Mouse (Mus musculus) layer of hippocampus, postnatal 10 days (tissue): ENCODE data around the gene C130026I21Rik. TPM values are rescaled to one million over a fixed set of nuclear protein-coding genes. Genes with fewer than 3 reads are reported as not detected.
"Not testable (repeated sequence)": the region's sequence is repeated elsewhere in the genome, so short reads cannot be mapped to it uniquely, and the experiment has no call there.

Source experiments
- DNase-seq, 2 experiments: peaks; one replicate each; pipeline ENCODE4 v3.0.0; 2021; ENCODE audit warnings: low spot score in 2 of 2
- total RNA-seq, 2 experiments: library from RNA; stranded (reverse); gene quantifications; 2 replicates each; pipeline ENCODE4 v1.2.3; 2021

The C130026I21Rik gene
- total RNA-seq, 2 experiments from 2014 or later: 0.42 to 0.69 TPM

- DNase-seq: not testable (repeated sequence)
Observed at GRCm38 (mm10) chr1:85035801-85036200, 234.6 kb downstream of the C130026I21Rik start.

- not testable (repeated sequence) for DNase-seq
Observed at GRCm38 (mm10) chr1:85034394-85034793, 236.0 kb downstream of the C130026I21Rik start.

- not testable (repeated sequence) for DNase-seq
Observed at GRCm38 (mm10) chr1:85033616-85034015, 236.8 kb downstream of the C130026I21Rik start.

- not testable (repeated sequence) for DNase-seq
Observed at GRCm38 (mm10) chr1:85030211-85030610, 240.2 kb downstream of the C130026I21Rik start.

GRCm38 (mm10) chr1:85011933-85012332, 258.4 kb downstream of the C130026I21Rik start:
- DNase-seq: not testable (repeated sequence)

GRCm38 (mm10) chr1:85010947-85011346, 259.4 kb downstream of the C130026I21Rik start:
- not testable (repeated sequence) for DNase-seq

- not testable (repeated sequence) for DNase-seq
Observed at GRCm38 (mm10) chr1:85007737-85008136, 262.6 kb downstream of the C130026I21Rik start.

GRCm38 (mm10) chr1:84999241-84999640, 271.1 kb downstream of the C130026I21Rik start:
- DNase-seq: not testable (repeated sequence)

- not testable (repeated sequence) for DNase-seq
Observed at GRCm38 (mm10) chr1:84996305-84996704, 274.1 kb downstream of the C130026I21Rik start.

- DNase-seq: not testable (repeated sequence)
Observed at GRCm38 (mm10) chr1:84994461-84994860, 275.9 kb downstream of the C130026I21Rik start.

- not testable (repeated sequence) for DNase-seq
Observed at GRCm38 (mm10) chr1:84993688-84994319, 276.6 kb downstream of the C130026I21Rik start.

- not testable (repeated sequence) for DNase-seq
Observed at GRCm38 (mm10) chr1:84993235-84993634, 277.1 kb downstream of the C130026I21Rik start.

GRCm38 (mm10) chr1:84992827-84993226, 277.5 kb downstream of the C130026I21Rik start:
- DNase-seq: not testable (repeated sequence)

- not testable (repeated sequence) for DNase-seq
Observed at GRCm38 (mm10) chr1:84989044-84989443, 281.3 kb downstream of the C130026I21Rik start.

- not testable (repeated sequence) for DNase-seq
Observed at GRCm38 (mm10) chr1:84987729-84988128, 282.6 kb downstream of the C130026I21Rik start.

GRCm38 (mm10) chr1:84961779-84962178, 308.6 kb downstream of the C130026I21Rik start:
- DNase-seq: not testable (repeated sequence)

GRCm38 (mm10) chr1:84957713-84958112, 312.7 kb downstream of the C130026I21Rik start:
- not testable (repeated sequence) for DNase-seq

- not testable (repeated sequence) for DNase-seq
Observed at GRCm38 (mm10) chr1:84956771-84957170, 313.6 kb downstream of the C130026I21Rik start.

GRCm38 (mm10) chr1:84952456-84953181, 317.7 kb downstream of the C130026I21Rik start:
- DNase-seq: no peak

- DNase-seq: no peak
Observed at GRCm38 (mm10) chr1:84951566-84951965, 318.8 kb downstream of the C130026I21Rik start.

- no peak for DNase-seq
Observed at GRCm38 (mm10) chr1:84947390-84947789, 323.0 kb downstream of the C130026I21Rik start.

- no peak for DNase-seq
Observed at GRCm38 (mm10) chr1:84945950-84946349, 324.4 kb downstream of the C130026I21Rik start.
